Mouse (Mus musculus): ENCODE results near the gene Cpne7. TPM values are rescaled to one million over a fixed set of nuclear protein-coding genes. Genes with fewer than 3 reads are reported as not detected.

Gene Cpne7
- total and polyA plus RNA-seq, 2 experiments = 0.09 to 0.28 TPM

DNA sequence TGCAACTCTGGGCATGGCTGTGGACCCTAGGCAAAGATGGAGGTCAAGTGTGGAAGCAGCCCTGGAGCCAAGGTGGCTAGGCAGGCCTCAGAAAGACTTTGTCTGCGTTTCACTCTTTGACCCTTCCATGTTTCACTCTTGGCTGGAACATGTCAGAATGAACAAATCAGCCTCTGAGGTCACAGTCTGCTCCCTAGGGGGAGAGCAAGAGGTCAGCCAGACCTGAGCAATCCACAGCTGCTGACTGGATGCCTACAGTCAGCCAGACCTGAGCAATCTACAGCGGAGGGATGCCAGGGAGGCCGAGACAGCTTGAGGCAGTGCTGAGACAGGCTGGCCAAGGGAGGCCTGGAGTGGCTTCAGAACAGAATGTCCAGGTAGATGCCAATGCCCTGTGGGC is 64.2 kb downstream of the Cpne7 start:
- Histone ChIP-seq H3K4me1 (ENCODE audit: control insufficient read depth, insufficient read depth, low read length) (peaks cover 4% of the 10 kb centered on the region; the same call in 1 of the 2 replicates), H3K79me2 (ENCODE audit: control insufficient read depth, insufficient read depth, low read length) (no peaks in the 10 kb centered on the region), H3K36me3 (ENCODE audit: control insufficient read depth, insufficient read depth, low read length) (no peaks in the 10 kb centered on the region), H3K9ac (ENCODE audit: low read depth, low read length) (peak overlapping the region; percentile 48), H3K4me3 (ENCODE audit: insufficient read depth, low read depth, low read length) (peak overlapping the region; percentile 24), H3K27me3 (ENCODE audit: control insufficient read depth, insufficient read depth, low read length) (no peaks in the 10 kb centered on the region), H3K27ac (replicated peaks; ENCODE audit: insufficient read depth, low read depth, low read length) (peak overlapping the region; percentile 71)
- TF ChIP-seq CTCF (IDR thresholded peaks at IDR 0.05; ENCODE audit: low read depth, low read length) (no peak), POLR2A (IDR thresholded peaks at IDR 0.05; ENCODE audit: extremely low read depth, insufficient read depth, low read length) (no peak)
- DNase-seq (ENCODE audit: extremely low read depth, low read depth, low spot score) = peak; percentile 98
- 45% methylated on average over 3 of the region's 3 CpGs for WGBS

Other genes with a start within 250 kb of the Cpne7 start
- 22.1 and 28.0 TPM in 2 replicates for gene Ankrd11, start 75.1 kb upstream of the Cpne7 start, total RNA-seq (2014; rRNA removed)
- gene Ankrd11, start 75.1 kb upstream of the Cpne7 start, polyA plus RNA-seq (2012; rRNA removed) = 22.7 and 28.3 TPM in 2 replicates
- 27.4 and 29.5 TPM in 2 replicates for gene Spg7, start 54.4 kb upstream of the Cpne7 start, total RNA-seq (2014; rRNA removed)
- 62.4 and 81.4 TPM in 2 replicates for gene Spg7, start 54.4 kb upstream of the Cpne7 start, polyA plus RNA-seq (2012; rRNA removed)
- 764 and 919 TPM in 2 replicates for gene Rpl13, start 15.0 kb upstream of the Cpne7 start, total RNA-seq (2014; rRNA removed)
- 634 and 769 TPM in 2 replicates for gene Rpl13, start 15.0 kb upstream of the Cpne7 start, polyA plus RNA-seq (2012; rRNA removed)
- gene Sult5a1, start 40.9 kb downstream of the Cpne7 start, total RNA-seq (2014; rRNA removed) = 15.5 and 29.8 TPM in 2 replicates
- 62.7 and 154 TPM in 2 replicates for gene Sult5a1, start 40.9 kb downstream of the Cpne7 start, polyA plus RNA-seq (2012; rRNA removed)
- 0.55 and 0.74 TPM in 2 replicates for gene Dpep1, start 68.9 kb downstream of the Cpne7 start, total RNA-seq (2014; rRNA removed)
- 0.45 and 1.8 TPM in 2 replicates for gene Dpep1, start 68.9 kb downstream of the Cpne7 start, polyA plus RNA-seq (2012; rRNA removed)
- gene Chmp1a, start 95.4 kb downstream of the Cpne7 start, total RNA-seq (2014; rRNA removed) = 51.5 and 58.5 TPM in 2 replicates
- gene Chmp1a, start 95.4 kb downstream of the Cpne7 start, polyA plus RNA-seq (2012; rRNA removed) = 67.1 and 67.7 TPM in 2 replicates
- gene Spata33, start 95.5 kb downstream of the Cpne7 start, total RNA-seq (2014; rRNA removed) = 0.28 and 0.34 TPM in 2 replicates
- gene Spata33, start 95.5 kb downstream of the Cpne7 start, polyA plus RNA-seq (2012; rRNA removed) = 0.13 and 0.61 TPM in 2 replicates
- 16.9 and 18.2 TPM in 2 replicates for gene Cdk10, start 107.5 kb downstream of the Cpne7 start, total RNA-seq (2014; rRNA removed)
- 29.8 and 45.1 TPM in 2 replicates for gene Cdk10, start 107.5 kb downstream of the Cpne7 start, polyA plus RNA-seq (2012; rRNA removed)
- gene Spata2l, start 118.9 kb downstream of the Cpne7 start, total RNA-seq (2014; rRNA removed) = 16.8 and 18.1 TPM in 2 replicates
- 27.3 and 41.2 TPM in 2 replicates for gene Spata2l, start 118.9 kb downstream of the Cpne7 start, polyA plus RNA-seq (2012; rRNA removed)
- 21.3 and 26.3 TPM in 2 replicates for gene Zfp276, start 136.8 kb downstream of the Cpne7 start, total RNA-seq (2014; rRNA removed)
- 17.7 and 24.5 TPM in 2 replicates for gene Zfp276, start 136.8 kb downstream of the Cpne7 start, polyA plus RNA-seq (2012; rRNA removed)
- gene Vps9d1, start 137.0 kb downstream of the Cpne7 start, total RNA-seq (2014; rRNA removed) = 5.6 and 6.6 TPM in 2 replicates
- 40.9 and 48.8 TPM in 2 replicates for gene Vps9d1, start 137.0 kb downstream of the Cpne7 start, polyA plus RNA-seq (2012; rRNA removed)
- gene Fanca, start 201.2 kb downstream of the Cpne7 start, total RNA-seq (2014; rRNA removed) = 0.94 and 1.8 TPM in 2 replicates
- 0.88 and 1.1 TPM in 2 replicates for gene Fanca, start 201.2 kb downstream of the Cpne7 start, polyA plus RNA-seq (2012; rRNA removed)
- under 0.01 and 0.07 TPM in 2 replicates for gene Spire2, start 215.3 kb downstream of the Cpne7 start, total RNA-seq (2014; rRNA removed)
- gene Spire2, start 215.3 kb downstream of the Cpne7 start, polyA plus RNA-seq (2012; rRNA removed) = 0.13 TPM in 1 of 2 replicates, not detected in the other

Data from liver, adult 2 months (tissue).